Mouse (Mus musculus) bone marrow, adult 2 months (tissue): ENCODE measurements around the gene Sp2.

Source experiments
- CTCF ChIP-seq: fragments of 200-500 bp; IDR thresholded peaks from 2 replicates; pipeline ENCODE4 v1.5.1; 2011; ENCODE audit warnings: low read length, control low read depth; ENCODE audit not compliant: control insufficient read depth, insufficient read depth
- POLR2A ChIP-seq: fragments of 200-500 bp; IDR thresholded peaks from 2 replicates; pipeline ENCODE4 v1.6.1; 2011; ENCODE audit warnings: low read depth, mild to moderate bottlenecking, control low read depth, low read length, borderline replicate concordance; ENCODE audit not compliant: control insufficient read depth

DNA sequence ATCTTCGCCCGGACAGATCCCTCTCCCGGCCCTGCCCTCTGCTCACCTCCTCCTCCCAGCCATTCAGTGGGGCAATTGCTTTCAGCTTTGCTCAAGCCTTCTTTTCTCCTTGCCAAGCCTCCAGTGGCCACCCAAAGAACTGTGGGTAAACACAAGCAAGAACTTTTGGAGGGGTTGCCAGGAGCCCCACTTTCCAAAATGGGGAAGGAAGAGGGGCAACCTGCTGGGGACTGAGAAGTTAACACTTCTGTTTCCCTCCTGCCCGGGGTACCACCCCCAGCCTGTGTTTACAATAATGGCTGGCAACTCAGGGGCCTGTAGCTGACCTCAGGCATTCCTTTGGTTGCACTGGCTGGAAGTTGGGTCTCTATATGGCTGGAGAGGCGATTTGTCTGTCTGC, 20.4 kb upstream of the Sp2 start:
- TF ChIP-seq POLR2A (no peak), CTCF (no peak)
